Mouse (Mus musculus): ENCODE measurements at regions not wholly inside any gene's neighbourhood (a gene's known extent, or its start where the extent isn't known, plus 50 kb on each side); places are given as distances from the start of the nearest gene placed in this dataset.
A peak's percentile ranks its signal among the peaks of the same experiment; 100 is the strongest.

- peak; percentile 26 for DNase-seq
Measured at GRCm38 (mm10) chr1:5382372-5382771, 574.7 kb downstream of the Gm37988 start.

Measured in layer of hippocampus, adult 9-11 months (tissue).